Mouse (Mus musculus) adrenal gland, postnatal 10 days (tissue): ENCODE results near the gene Olfr901. TPM values are rescaled to one million over a fixed set of nuclear protein-coding genes. Genes with fewer than 3 reads are reported as not detected.
"Not testable (repeated sequence)": the region's sequence is repeated elsewhere in the genome, so short reads cannot be mapped to it uniquely, and the experiment has no call there.

Source experiments
- DNase-seq: peaks from one replicate; pipeline ENCODE4 v3.0.0; 2021; ENCODE audit warnings: mixed read lengths
- long read RNA-seq, 2 experiments: library from polyadenylated mRNA; stranded (forward); transcript quantifications; one replicate each; pipeline ENCODE4 v2.0.0; 2021
- total RNA-seq, 2 experiments: library from RNA; stranded (reverse); gene quantifications; 2 replicates each; pipeline ENCODE4 v1.2.3; 2021

Olfr901 gene
- total RNA-seq, result not detected
- long read RNA-seq, experiment 1, result 0 reads
- long read RNA-seq, experiment 2, result 0 reads

- no peak for DNase-seq
Observed at GRCm38 (mm10) chr9:38429155-38429554, at the start of gene Olfr901. Gene Olfr901 (plus strand): TSS chr9:38429455.

GRCm38 (mm10) chr9:38401398-38401797 is 27.9 kb upstream of the Olfr901 start, which contains the start of gene Olfr147:
Gene Olfr147 (plus strand): TSS chr9:38401698.
- no peak for DNase-seq

DNA sequence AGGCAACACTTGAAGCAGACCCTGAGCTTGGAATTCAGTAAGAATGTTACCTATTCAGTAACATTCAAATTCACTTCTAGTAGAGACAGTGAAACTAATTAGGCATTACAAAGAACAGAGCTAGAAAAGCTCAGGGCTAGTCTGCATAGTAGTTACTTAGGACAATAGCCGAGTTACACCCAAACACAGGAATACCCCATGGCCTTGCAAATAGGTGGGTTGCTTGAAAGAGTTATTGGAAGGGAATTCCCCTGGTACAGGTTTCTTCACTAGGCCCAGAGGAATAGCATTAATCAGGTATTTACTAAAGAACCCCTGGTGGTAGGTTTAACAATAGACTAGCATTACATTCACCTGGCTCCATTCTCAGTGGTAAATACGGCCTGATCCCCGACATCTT is 21.8 kb upstream of the Olfr901 start:
- DNase-seq, result not testable (repeated sequence)

GRCm38 (mm10) chr9:38413502-38413901 is 15.8 kb upstream of the Olfr901 start:
- DNase-seq, result peak; percentile 20

GRCm38 (mm10) chr9:38423801-38424200 is 5.5 kb upstream of the Olfr901 start:
- DNase-seq, result no peak

DNA sequence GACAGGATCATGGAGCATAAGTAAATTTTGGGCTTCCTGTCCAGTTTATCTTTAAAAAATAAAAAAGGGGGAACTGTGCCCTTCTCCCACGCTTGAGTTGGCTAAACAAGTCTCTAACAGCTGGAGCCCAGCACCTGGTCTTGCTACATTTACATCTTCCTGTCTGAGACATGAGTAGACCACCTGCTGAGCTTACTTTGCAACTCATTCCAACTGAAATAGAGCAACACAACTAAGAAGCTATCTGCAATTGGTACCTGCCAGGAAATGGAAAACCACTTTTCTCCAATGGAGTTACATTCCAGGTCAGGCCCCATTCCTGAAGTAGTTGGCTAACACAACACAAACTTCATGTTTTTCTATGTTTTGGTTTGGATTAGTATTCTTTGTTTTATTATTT is 2.2 kb upstream of the Olfr901 start:
- DNase-seq, result no peak

DNA sequence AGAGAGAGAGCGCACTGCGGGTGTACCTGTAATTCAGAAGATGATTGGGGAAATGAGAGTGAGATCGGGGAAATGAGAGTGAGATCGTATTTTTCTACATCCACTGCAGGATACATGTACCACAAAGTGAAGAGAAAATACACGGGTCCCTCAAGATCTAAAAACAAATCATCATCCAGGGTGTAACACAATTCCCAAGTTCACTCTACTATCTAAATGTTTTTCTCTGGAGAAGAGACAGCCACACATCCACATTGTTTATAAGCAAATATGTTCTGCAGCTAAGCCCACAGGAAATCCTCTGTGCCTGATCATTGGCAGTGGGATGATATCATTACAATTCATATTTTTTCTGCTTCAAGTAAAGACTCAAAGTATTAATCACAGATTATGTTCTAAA is 18.1 kb downstream of the Olfr901 start, which contains the start of gene Olfr902:
TSS of gene Olfr902 (plus strand) at position 301 of the 400 bp plus-strand sequence.
- DNase-seq, result no peak

DNA sequence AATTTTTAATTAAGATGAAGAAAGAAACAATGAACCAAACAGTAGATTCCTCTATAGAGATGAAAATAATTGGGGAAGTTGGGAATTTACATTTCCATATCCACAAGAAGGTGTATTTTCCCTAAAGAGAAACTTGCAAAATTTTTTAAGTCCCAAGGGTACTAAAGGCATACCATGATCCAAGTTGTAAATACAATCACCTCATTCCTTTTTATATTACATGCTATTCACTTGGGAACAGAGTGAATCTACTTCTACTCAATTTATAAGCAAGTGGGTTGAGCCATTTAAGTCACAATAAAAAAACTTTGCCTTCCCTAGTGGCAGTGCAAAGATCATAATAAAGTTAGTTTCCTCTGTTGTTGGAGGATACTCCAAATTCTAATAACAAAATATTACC is 33.6 kb downstream of the Olfr901 start, which contains the start of gene Olfr904:
TSS of gene Olfr904 (plus strand) at position 301 of the 400 bp plus-strand sequence.
- DNase-seq, result no peak

- no peak for DNase-seq
Observed at GRCm38 (mm10) chr9:38470807-38471206, 41.6 kb downstream of the Olfr901 start, which contains the start of gene Olfr905. Gene Olfr905 (plus strand): TSS chr9:38471107.

Other genes starting within 250 kb of the Olfr901 start
- gene Olfr891, start 248.6 kb upstream of the Olfr901 start, total RNA-seq, result not detected
- not detected for gene Olfr893, start 221.1 kb upstream of the Olfr901 start, total RNA-seq
- not detected for gene Olfr894, start 211.4 kb upstream of the Olfr901 start, total RNA-seq
- not detected for gene Olfr143, start 176.7 kb upstream of the Olfr901 start, total RNA-seq
- gene Olfr895, start 161.6 kb upstream of the Olfr901 start, total RNA-seq, result not detected
- gene Olfr896-ps1, start 138.3 kb upstream of the Olfr901 start, total RNA-seq, result not detected
- gene Olfr25, start 100.4 kb upstream of the Olfr901 start, total RNA-seq, result not detected
- gene Olfr898, start 81.0 kb upstream of the Olfr901 start, total RNA-seq, result not detected
- not detected for gene Olfr250, start 62.6 kb upstream of the Olfr901 start, total RNA-seq
- not detected for gene Olfr251, start 52.4 kb upstream of the Olfr901 start, total RNA-seq
- not detected for gene Olfr147, start 27.8 kb upstream of the Olfr901 start, total RNA-seq
- not detected for gene Olfr902, start 18.2 kb downstream of the Olfr901 start, total RNA-seq
- gene Olfr904, start 33.7 kb downstream of the Olfr901 start, total RNA-seq, result not detected
- gene Olfr905, start 41.7 kb downstream of the Olfr901 start, total RNA-seq, result not detected
- gene Olfr906, start 57.6 kb downstream of the Olfr901 start, total RNA-seq, result not detected
- not detected for gene Olfr907, start 66.3 kb downstream of the Olfr901 start, total RNA-seq
- gene Olfr911-ps1, start 92.1 kb downstream of the Olfr901 start, total RNA-seq, result not detected
- not detected for gene Olfr910, start 108.4 kb downstream of the Olfr901 start, total RNA-seq
- not detected for gene Olfr912, start 150.7 kb downstream of the Olfr901 start, total RNA-seq
- gene Olfr913, start 163.3 kb downstream of the Olfr901 start, total RNA-seq, result not detected
- not detected for gene Olfr914, start 175.6 kb downstream of the Olfr901 start, total RNA-seq
- not detected for gene Olfr916, start 230.4 kb downstream of the Olfr901 start, total RNA-seq
- not detected for gene Olfr917, start 236.4 kb downstream of the Olfr901 start, total RNA-seq
- gene Olfr918, start 245.1 kb downstream of the Olfr901 start, total RNA-seq, result not detected